Mouse (Mus musculus) cerebellum, postnatal 14 days (tissue): ENCODE data around the gene Pheta2.
"Not testable (repeated sequence)": the region's sequence is repeated elsewhere in the genome, so short reads cannot be mapped to it uniquely, and the experiment has no call there.

Experiments
- DNase-seq, 2 experiments: peaks; one replicate each; pipeline ENCODE4 v3.0.0; 2021; ENCODE audit warnings: mixed read lengths in 2 of 2

Pheta2 gene

DNA sequence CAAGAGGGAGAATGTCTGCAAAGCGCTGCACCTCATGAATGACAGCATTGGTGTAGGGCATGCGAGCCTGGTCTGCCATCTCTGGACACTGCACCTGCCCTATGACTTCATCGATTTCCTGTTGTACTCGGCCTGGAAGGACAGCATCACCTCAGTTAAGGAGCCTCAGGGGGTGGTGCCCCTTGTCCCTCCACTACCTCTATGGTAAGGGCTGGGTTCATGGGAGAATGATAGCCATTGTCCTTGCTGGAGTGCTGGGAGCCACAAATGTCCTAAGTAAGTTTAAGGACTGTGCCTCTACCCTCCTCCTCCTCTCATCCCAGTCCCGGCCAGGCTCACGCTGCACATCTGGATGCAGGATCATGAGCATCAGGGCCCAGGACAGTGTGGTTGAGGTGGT, 33.7 kb downstream of the Pheta2 start:
- DNase-seq, result no peak

DNA sequence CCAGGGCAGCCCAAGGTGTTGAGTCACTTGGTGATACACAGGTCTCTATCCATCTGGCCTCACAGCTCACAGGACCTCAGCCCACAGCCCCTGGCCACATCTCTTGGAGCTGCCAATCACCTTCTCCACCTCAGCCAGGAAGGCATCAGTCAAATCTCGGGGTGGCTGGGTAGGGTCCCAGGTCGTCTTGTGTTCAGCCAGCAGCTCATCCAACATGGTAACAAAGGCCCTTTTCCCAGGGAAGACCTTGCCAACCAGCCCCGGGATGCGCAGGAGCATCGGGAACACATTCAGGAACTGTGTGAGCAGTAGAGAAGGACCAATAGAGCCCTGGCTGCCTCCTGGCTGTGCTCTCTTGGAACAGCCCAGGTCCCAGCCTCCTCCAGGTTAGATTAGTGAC, 34.2 kb downstream of the Pheta2 start:
- DNase-seq, result no peak

DNA sequence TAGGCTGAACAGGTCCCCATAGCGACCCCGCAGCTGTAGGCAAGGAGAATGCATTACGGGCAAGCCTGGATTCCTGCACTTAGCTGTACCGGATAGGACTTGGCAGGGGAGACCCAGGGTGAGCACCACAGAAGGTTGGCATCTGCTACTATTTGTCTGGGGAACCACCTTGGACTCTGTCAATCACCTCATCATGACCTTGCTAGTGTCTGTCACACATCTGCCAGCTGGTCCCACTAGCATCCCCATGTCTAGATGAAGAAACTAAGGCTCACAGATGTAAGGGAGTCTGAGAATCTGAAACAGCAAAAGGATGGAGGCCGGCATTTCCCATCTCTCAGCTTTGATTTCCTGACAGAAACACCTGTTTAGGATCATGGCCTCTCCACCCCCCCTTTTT, 35.7 kb downstream of the Pheta2 start:
- DNase-seq, result no peak

DNA sequence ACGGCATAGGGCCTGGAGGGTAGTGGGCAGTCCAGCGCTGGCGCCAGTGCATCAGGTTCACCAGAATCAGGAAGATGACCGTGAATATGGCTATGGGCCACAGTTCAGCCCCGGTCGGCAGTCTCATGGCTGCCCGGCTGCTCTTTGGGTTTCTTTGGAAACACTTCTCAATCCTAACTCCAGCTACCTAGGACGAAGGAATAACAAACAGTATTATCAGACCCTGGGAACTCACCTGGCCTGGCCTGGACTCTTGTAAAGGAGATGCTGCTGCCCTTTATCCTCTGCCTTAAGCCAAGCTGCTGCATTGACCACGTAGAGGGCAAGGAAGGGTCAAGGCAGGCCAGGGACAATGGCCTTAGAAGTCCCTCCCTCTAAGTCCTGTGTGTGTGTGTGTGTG, 37.1 kb downstream of the Pheta2 start:
- DNase-seq, result no peak

DNA sequence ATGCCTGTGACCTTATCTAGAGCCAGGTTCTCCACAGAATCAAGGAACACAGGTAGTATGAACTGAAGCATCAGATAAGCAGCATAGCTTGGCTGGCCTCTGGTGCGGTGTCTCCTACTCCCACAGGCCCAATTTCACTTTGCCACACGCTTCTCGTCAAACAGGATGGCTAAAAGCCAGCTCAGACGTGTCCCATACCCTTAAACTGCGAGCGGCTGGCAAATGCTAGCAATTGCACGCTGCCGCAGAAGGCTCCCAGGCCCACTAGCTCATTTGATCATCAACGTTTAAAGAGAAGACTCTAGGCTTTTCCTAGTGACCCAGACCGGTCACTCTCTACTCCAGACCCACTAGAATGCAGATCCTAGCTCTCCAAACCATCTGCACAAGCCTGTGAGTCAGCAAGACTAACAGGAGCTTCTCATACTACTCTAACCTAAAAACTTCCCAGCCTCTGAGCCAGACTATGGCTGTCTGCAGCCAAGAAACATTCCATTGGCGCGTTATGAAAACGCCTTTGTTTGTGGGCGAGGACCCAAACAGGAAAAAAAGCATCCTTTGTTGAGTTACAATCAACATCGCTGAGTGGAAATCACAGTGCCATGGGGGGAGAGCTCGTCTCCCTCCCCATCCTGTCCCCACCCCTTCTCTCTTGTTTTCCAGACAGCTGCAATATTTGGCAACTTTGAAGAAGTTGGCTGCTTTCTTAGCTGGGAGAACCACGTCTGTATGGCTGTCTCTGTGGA, 37.8 kb downstream of the Pheta2 start:
- DNase-seq, result no peak

DNA sequence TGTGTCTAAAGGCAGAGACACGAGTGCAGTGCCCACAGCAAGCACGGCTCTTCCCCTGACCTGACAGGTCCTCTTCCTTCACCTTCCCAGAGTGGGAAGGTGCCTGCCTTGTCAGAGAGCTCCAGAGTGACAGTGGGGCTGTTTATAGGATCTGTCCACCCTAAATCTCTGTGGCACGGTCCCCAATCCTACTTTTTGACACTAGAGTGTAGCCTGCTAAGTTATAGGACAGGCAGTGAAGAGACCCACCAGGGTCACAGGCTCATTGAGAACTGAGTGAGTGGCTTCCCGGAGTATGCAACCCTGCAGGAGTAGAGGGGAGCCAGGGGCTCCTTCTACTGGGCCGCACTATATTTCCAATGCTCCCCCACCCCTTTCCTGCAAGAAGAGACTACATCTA, 39.0 kb downstream of the Pheta2 start:
- no peak for DNase-seq

DNA sequence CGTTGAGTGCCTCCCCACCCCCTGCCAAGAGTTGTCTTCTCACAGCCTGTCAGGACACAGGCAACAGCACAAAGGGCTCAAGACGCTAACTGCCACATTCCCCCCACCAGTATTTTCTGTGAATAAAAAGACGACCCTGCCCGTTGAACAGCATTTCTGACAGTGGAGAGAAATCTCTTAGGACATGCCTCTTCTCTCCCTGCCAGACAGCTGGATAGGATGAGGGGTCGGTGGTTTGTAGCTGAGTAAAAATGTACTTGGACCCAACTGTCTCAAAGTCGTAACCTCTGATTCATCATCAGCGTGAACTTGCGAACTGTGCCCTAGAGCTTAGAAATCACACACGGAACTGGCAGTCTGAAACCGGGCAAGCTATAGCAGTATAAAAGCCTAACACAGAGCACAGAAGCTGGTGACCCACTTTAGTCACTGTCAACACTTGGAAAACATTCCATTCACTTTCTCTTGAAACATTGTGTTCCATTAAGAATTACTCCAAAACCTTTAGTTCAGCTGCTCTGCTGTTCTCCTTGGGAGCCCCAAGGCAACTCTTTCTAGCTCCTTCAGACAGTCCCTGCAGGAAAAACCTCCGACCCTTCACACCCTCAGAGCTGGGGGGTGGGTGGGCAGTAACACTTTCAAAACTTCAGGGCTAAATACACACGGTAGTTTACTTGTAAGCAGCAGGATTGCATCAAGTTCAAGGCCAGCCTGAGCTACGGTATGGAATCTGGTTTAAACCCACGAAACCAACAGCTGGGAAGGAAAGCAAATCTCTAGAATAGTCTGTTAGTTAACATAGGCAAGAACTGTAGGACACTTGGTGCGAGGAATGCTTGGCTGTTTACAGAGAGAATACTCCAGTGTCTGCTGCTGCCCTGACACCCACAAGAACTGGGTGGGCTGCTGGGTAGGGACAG, 39.8 kb downstream of the Pheta2 start:
- no peak for DNase-seq

DNA sequence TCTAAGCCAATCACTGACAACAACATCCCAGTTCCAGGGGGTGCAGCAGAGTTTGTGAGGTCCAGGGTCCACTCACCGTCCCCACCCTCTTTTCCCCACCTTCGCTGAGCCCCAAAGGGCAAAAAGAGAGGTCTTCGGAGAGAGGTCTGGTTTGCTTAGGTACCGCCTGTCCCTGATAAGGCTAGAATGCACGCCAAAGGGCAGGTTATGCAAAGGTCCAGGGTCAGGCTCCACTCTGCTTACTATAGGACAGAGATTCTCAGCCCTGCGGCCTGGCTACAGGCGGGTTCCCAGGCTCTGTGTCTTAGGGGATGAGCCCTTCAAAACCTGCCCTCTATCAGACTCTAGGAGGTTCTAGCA, 40.7 kb downstream of the Pheta2 start:
- DNase-seq, result no peak

DNA sequence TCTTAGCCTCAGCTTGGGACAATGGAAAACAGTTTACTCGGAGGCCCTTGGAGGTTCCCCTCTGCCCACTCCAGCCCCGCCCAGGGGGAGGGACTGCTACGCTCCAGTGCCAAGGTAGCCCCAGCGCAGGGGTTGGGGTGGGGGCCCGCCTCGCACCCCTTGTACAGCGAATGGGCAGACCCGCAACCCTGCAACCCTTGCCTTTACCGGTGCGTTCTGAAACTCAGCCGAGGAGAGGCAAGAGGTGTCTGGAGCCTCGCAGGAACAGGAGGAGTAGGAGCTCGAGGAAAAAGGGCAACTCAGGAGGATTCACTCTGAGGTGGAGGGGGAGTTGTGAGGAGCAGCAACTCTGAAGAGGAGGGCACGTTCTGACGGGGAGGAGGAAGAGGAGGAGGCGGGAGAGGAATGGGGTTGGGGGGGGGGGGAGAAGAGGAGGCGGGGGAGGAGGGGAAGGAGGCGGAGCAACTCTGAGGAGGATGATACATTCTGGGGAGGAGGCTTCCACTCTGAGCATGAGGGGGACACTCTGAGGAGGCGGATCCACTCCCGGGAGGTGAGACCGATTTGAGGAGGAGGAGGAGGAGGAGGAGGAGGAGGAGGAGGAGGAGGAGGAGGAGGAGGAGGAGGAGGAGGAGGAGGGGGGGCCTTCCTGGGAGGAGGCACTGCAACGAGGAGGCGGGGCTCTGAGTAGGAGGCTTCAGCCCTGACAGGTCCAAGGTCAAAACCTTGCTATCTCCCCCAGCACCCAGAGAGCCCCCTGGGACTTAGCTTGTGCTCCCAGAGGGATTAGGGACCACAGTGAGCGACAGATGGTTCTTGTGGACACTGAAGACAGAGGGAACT, 41.4 kb downstream of the Pheta2 start, which contains the start of gene Cyp2d22:
TSS of gene Cyp2d22 (minus strand) at position 390 of the 843 bp plus-strand sequence.
- peak; percentile 36 to 39 for DNase-seq

DNA sequence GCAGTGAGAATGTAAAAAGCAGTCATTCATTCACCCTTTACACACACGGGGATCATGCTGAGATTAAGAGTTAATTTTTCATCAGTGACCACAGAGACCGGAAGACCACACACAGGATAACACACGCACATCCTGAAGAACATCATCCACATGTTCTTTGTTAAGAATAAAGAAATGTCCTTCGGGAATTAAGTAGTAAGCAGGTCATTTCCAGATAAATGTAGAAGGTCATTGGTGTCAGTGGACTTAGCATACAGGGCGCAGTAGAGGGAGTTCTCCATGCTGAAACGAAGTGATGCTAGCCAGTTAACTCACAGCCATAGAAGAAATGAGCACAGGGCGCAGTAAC, 41.9 kb downstream of the Pheta2 start:
- DNase-seq, result no peak

DNA sequence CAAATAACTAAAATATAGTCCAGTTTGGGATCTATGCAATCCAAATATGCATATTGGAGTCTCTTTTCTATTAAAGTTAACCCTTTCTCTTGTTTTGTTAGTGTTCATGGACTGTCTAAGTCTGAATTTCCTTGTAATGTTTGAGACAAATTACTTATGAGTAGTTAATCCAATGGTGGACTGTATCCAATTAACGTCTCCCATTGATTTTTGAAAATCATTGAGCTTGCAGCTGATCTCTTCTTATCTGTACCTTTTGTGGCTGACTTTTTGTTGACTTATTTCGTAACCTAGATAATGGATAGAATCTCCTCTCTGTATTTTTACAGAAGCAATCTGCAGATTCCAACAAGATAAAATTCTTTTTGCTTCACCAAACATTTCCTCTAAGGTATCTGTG, 43.7 kb downstream of the Pheta2 start:
- DNase-seq, result no peak

DNA sequence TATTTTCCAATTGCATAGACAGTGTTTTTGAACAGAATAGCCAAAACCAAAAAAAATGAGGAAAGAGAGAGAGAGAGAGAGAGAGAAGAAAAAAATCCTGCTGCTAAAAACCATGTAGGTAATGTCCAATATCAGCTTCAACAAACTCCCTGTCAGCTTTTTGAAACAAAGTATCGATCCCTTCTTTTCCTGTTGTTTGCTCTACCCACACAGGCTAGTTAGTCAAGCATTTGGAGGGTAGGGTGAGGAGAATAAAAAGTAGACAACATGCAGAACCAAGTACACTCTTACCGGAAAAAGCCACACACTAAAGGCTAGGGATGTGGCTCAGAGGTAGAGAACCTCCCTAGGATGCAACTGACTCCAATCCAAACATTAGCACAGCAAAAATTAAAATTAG, 47.0 kb downstream of the Pheta2 start:
- DNase-seq, result no peak

DNA sequence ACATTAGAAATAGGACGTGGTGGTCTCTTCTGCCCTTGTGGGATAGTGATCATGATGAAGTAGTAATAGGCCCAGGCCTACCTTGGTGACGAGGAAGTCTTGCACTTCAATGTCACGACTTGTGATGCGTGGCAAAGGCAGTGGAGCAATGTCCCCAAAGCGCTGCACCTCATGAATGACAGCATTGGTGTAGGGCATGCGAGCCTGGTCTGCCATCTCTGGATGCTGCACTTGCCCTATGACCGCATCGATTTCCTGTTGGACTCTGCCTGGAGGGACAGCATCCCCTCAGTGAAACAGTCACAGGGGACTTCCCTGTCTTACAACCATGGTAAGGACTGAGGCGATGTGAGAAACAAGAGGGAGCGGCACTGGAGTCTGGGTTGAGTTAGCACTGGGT, 51.2 kb downstream of the Pheta2 start:
- DNase-seq, result not testable (repeated sequence)

DNA sequence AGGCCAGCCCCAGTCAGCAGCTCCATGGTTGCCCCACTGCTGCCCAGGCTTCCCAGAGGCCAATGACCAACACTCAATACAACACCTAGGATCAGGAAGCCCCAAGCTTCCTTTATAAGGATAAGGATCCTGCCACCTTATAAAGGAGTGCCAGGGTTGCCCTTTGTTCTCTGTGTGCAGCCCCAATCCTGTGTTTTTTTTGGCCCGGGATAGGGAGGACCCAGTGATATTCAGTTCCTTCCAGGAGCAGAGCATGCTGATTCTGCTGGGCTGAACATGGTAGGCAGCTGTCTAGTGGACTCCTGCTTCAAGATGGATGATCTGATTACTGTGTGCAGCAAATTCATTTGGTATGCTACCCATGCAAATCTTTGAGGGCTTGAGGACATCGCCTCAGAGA, 55.2 kb downstream of the Pheta2 start, which contains the start of gene Cyp2d11:
TSS of gene Cyp2d11 (minus strand) at position 101 of the 400 bp plus-strand sequence.
- not testable (repeated sequence) for DNase-seq
